ENCODE assay signal across 1 mouse cellular context in genomic region chr9:107590773-107591060, GRCm38 (mm10).
TF ChIP-seq lines count a peak whose summit lies in the region.

No protein-coding gene starts in this region.

TF ChIP-seq in MEL, 35 proteins besides CTCF, POLR2A, EP300 and RAD21:
- TF ChIP-seq MAFK (IDR thresholded peaks at IDR 0.05; ENCODE audit: borderline replicate concordance, low read depth, low read length) (no peak), NRF1 (IDR thresholded peaks at IDR 0.05; ENCODE audit: insufficient read depth, low read depth, low read length, poor library complexity, severe bottlenecking) (no peak), MYB (IDR thresholded peaks at IDR 0.05; ENCODE audit: low read depth, low read length) (no peak), TBP (IDR thresholded peaks at IDR 0.05; ENCODE audit: low read depth, low read length) (no peak), POLR2AphosphoS2 (IDR thresholded peaks at IDR 0.05; ENCODE audit: low read length) (no peak), MAX (IDR thresholded peaks at IDR 0.05; ENCODE audit: low read length) (no peak), JUND (IDR thresholded peaks at IDR 0.05; ENCODE audit: low read depth, low read length) (no peak), E2F4 (IDR thresholded peaks at IDR 0.05; ENCODE audit: borderline replicate concordance, low read depth, low read length) (no peak), USF1 (IDR thresholded peaks at IDR 0.05; ENCODE audit: low read depth, low read length) (no peak), GATA1 (IDR thresholded peaks at IDR 0.05; ENCODE audit: low read depth, low read length) (no peak), ZC3H11A (IDR thresholded peaks at IDR 0.05; ENCODE audit: low read depth, low read length) (no peak)
